8 mouse cellular contexts compared by ENCODE assay signal in genomic region chr8:84654597-84654996, GRCm38 (mm10). TPM values are rescaled to one million over a fixed set of nuclear protein-coding genes. Genes with fewer than 3 reads are reported as not detected.
DNase-seq lines count a peak whose midpoint lies in the region; ATAC-seq and TF ChIP-seq lines count a peak whose summit lies in the region.

No protein-coding gene starts in this region.

- peak overlapping the region; percentile 97 for H3K27ac ChIP-seq in heart, adult 2 months
- peak overlapping the region; percentile 99 for H3K27ac ChIP-seq in intestine, embryonic 14.5 days (ENCODE audit: low read depth)
- H3K27ac ChIP-seq in stomach, embryonic 16.5 days (ENCODE audit: low read length) = peak overlapping the region; percentile 99

- no peaks in the 10 kb centered on the region for H3K36me3 ChIP-seq in heart, adult 2 months (ENCODE audit: control insufficient read depth, insufficient read depth, low read length)
- H3K36me3 ChIP-seq in intestine, embryonic 14.5 days (ENCODE audit: control insufficient read depth, insufficient read depth, low read length) = no peaks in the 10 kb centered on the region
- no peaks in the 10 kb centered on the region for H3K36me3 ChIP-seq in stomach, embryonic 16.5 days (ENCODE audit: control insufficient read depth, insufficient read depth, low read length)

- no peaks in the 10 kb centered on the region for H3K27me3 ChIP-seq in heart, adult 2 months (ENCODE audit: control insufficient read depth, insufficient read depth, low read length)
- H3K27me3 ChIP-seq in intestine, embryonic 14.5 days (replicated peaks; ENCODE audit: control insufficient read depth, insufficient read depth, low read length) = no peaks in the 10 kb centered on the region
- H3K27me3 ChIP-seq in stomach, embryonic 16.5 days (ENCODE audit: control insufficient read depth, insufficient read depth, low read length) = no peaks in the 10 kb centered on the region

- no peak overlapping the region; the same call in 1 of the 2 replicates for H3K4me2 ChIP-seq in intestine, embryonic 14.5 days (ENCODE audit: low read length)
- no peak overlapping the region for H3K4me2 ChIP-seq in stomach, embryonic 16.5 days (ENCODE audit: low read depth, low read length)

- H3K9me3 ChIP-seq in intestine, embryonic 14.5 days (ENCODE audit: control insufficient read depth, low read length) = no peaks in the 10 kb centered on the region
- no peaks in the 10 kb centered on the region for H3K9me3 ChIP-seq in stomach, embryonic 16.5 days (replicated peaks; ENCODE audit: control insufficient read depth, low read length)

- H3K4me1 ChIP-seq in heart, adult 2 months (ENCODE audit: control insufficient read depth, insufficient read depth, low read length) = peaks cover 2% of the 10 kb centered on the region
- peaks cover 48% of the 10 kb centered on the region for H3K4me1 ChIP-seq in intestine, embryonic 14.5 days (replicated peaks; ENCODE audit: control insufficient read depth, insufficient read depth, low read length)
- H3K4me1 ChIP-seq in stomach, embryonic 16.5 days (ENCODE audit: control insufficient read depth, insufficient read depth, low read length) = peaks cover 38% of the 10 kb centered on the region

- TF ChIP-seq CTCF in heart, adult 2 months (IDR thresholded peaks at IDR 0.05) = peak; percentile 39

- no peak for TF ChIP-seq POLR2A in heart, adult 2 months (IDR thresholded peaks at IDR 0.05; ENCODE audit: insufficient read depth, low read depth, low read length)

- H3K9ac ChIP-seq in heart, adult 2 months (ENCODE audit: low read depth, low read length) = no peak overlapping the region
- H3K9ac ChIP-seq in intestine, embryonic 14.5 days (ENCODE audit: low read length) = no peak overlapping the region
- no peak overlapping the region for H3K9ac ChIP-seq in stomach, embryonic 16.5 days (ENCODE audit: low read length)

- no peak for ATAC-seq in intestine, embryonic 14.5 days (replicated peaks; ENCODE audit: low FRiP score, low TSS enrichment, low read depth)
- ATAC-seq in stomach, embryonic 16.5 days (ENCODE audit: insufficient read depth, low FRiP score) = no peak
- ATAC-seq in megakaryocyte, adult 5-6 weeks (ENCODE audit: poor library complexity, severe bottlenecking) = no peak

- intact Hi-C loops in heart, adult 2 months (cut with DNase I) = no loop called here
- intact Hi-C loops in heart, postnatal 14 days (cut with DNase I) = no loop called here

- DNase-seq in heart, adult 2 months = no peak
- DNase-seq in heart, postnatal 14 days = no peak
- peak; percentile 37 for DNase-seq in thymus, postnatal 14 days
- no peak for DNase-seq in thymus, adult 18-20 months
- no peak for DNase-seq in intestine, embryonic 14.5 days (ENCODE audit: low spot score)
- DNase-seq in ovary, postnatal 14 days (ENCODE audit: low spot score) = no peak

- TF ChIP-seq EP300 in heart, adult 2 months (IDR thresholded peaks at IDR 0.05; ENCODE audit: insufficient read depth, low read depth, low read length) = no peak

- no peaks in the 10 kb centered on the region for H3K79me2 ChIP-seq in heart, adult 2 months (replicated peaks; ENCODE audit: control insufficient read depth, insufficient read depth, low read length)

- H3K4me3 ChIP-seq in heart, adult 2 months = no peak overlapping the region
- no peak overlapping the region for H3K4me3 ChIP-seq in intestine, embryonic 14.5 days (ENCODE audit: low read depth, low read length)
- no peak overlapping the region for H3K4me3 ChIP-seq in stomach, embryonic 16.5 days (replicated peaks; ENCODE audit: low read length)

- WGBS in heart, adult 2 months = 43% methylated on average over 4 of the region's 4 CpGs
- 44% methylated on average over 4 of the region's 4 CpGs for WGBS in intestine, embryonic 14.5 days
- 50% methylated on average over 4 of the region's 4 CpGs for WGBS in stomach, embryonic 16.5 days

RNA-seq across cellular contexts. Expression of gene Ier2, which starts 8.1 kb away (rescaled TPM):
- 10 to 100 TPM; 11.8 to 13.0 TPM for total RNA-seq in heart, adult 2 months (2021)
- polyA plus RNA-seq in heart, adult 2 months (2012; rRNA removed) = 6.8 and 8.1 TPM in 2 replicates
- 10 to 100 TPM; 26.2 to 29.4 TPM for total RNA-seq in heart, postnatal 14 days (2021)
- polyA plus RNA-seq in intestine, embryonic 14.5 days (2014; fragmentation: Nextera tagmentation; extraction: Ambion mirVana) = 73.2 and 75.5 TPM in 2 replicates
- 62.4 and 69.5 TPM in 2 replicates for polyA plus RNA-seq in stomach, embryonic 16.5 days (2015; fragmentation: Nextera tagmentation; extraction: Ambion mirVana)
- 86.1 and 87.5 TPM in 2 replicates for total RNA-seq in megakaryocyte, adult 5-6 weeks (2015)
- 62.7 and 65.3 TPM in 2 replicates for total RNA-seq in megakaryocyte, adult 5-6 weeks (2017)

RNA-seq across cellular contexts. Expression of gene Trmt1, which starts 31.5 kb away (rescaled TPM):
- 10 to 100 TPM; 32.0 to 37.4 TPM for total RNA-seq in heart, adult 2 months (2021)
- 39.9 and 50.8 TPM in 2 replicates for polyA plus RNA-seq in heart, adult 2 months (2012; rRNA removed)
- total RNA-seq in heart, postnatal 14 days (2021) = 10 to 100 TPM; 32.5 to 35.2 TPM
- polyA plus RNA-seq in intestine, embryonic 14.5 days (2014; fragmentation: Nextera tagmentation; extraction: Ambion mirVana) = 85.9 and 87.0 TPM in 2 replicates
- 53.7 and 54.1 TPM in 2 replicates for polyA plus RNA-seq in stomach, embryonic 16.5 days (2015; fragmentation: Nextera tagmentation; extraction: Ambion mirVana)
- total RNA-seq in megakaryocyte, adult 5-6 weeks (2015) = 29.5 and 35.9 TPM in 2 replicates
- total RNA-seq in megakaryocyte, adult 5-6 weeks (2017) = 37.6 and 40.4 TPM in 2 replicates

RNA-seq across cellular contexts. Expression of gene Nacc1, which starts 33.1 kb away (rescaled TPM):
- 10 to 100 TPM; 30.5 to 31.0 TPM for total RNA-seq in heart, adult 2 months (2021)
- 45.3 and 50.5 TPM in 2 replicates for polyA plus RNA-seq in heart, adult 2 months (2012; rRNA removed)
- 10 to 100 TPM; 35.6 to 40.5 TPM for total RNA-seq in heart, postnatal 14 days (2021)
- 23.7 and 25.0 TPM in 2 replicates for polyA plus RNA-seq in intestine, embryonic 14.5 days (2014; fragmentation: Nextera tagmentation; extraction: Ambion mirVana)
- polyA plus RNA-seq in stomach, embryonic 16.5 days (2015; fragmentation: Nextera tagmentation; extraction: Ambion mirVana) = 14.4 and 14.5 TPM in 2 replicates
- total RNA-seq in megakaryocyte, adult 5-6 weeks (2015) = 42.8 and 43.0 TPM in 2 replicates
- total RNA-seq in megakaryocyte, adult 5-6 weeks (2017) = 31.8 and 36.8 TPM in 2 replicates

RNA-seq across cellular contexts. Expression of gene Lyl1, which starts 46.7 kb away (rescaled TPM):
- total RNA-seq in heart, adult 2 months (2021) = 1 to 10 TPM; 3.0 to 3.7 TPM
- 4.0 and 7.7 TPM in 2 replicates for polyA plus RNA-seq in heart, adult 2 months (2012; rRNA removed)
- total RNA-seq in heart, postnatal 14 days (2021) = 1 to 10 TPM; 5.8 to 6.7 TPM
- 4.3 and 5.2 TPM in 2 replicates for polyA plus RNA-seq in intestine, embryonic 14.5 days (2014; fragmentation: Nextera tagmentation; extraction: Ambion mirVana)
- polyA plus RNA-seq in stomach, embryonic 16.5 days (2015; fragmentation: Nextera tagmentation; extraction: Ambion mirVana) = 6.0 and 8.3 TPM in 2 replicates
- 69.0 and 69.9 TPM in 2 replicates for total RNA-seq in megakaryocyte, adult 5-6 weeks (2015)
- total RNA-seq in megakaryocyte, adult 5-6 weeks (2017) = 60.3 and 62.0 TPM in 2 replicates
